Mouse (Mus musculus) urinary bladder, postnatal 4 days (tissue): ENCODE data around the gene Glt28d2.

Experiments used
- DNase-seq, 2 experiments: peaks; one replicate each; pipeline ENCODE4 v3.0.0; 2021 to 2022; ENCODE audit warnings: low spot score in 2 of 2

Glt28d2 gene

GRCm38 (mm10) chr3:85878911-85879310, 8.4 kb downstream of the Glt28d2 start:
- no peak for DNase-seq

- no peak for DNase-seq
Measured at GRCm38 (mm10) chr3:85863996-85864395, 23.3 kb downstream of the Glt28d2 start.

- no peak for DNase-seq
Measured at GRCm38 (mm10) chr3:85862886-85863285, 24.4 kb downstream of the Glt28d2 start.

- no peak for DNase-seq
Measured at GRCm38 (mm10) chr3:85860996-85861395, 26.3 kb downstream of the Glt28d2 start.

GRCm38 (mm10) chr3:85859311-85859710, 28.0 kb downstream of the Glt28d2 start:
- no peak for DNase-seq

- no peak for DNase-seq
Measured at GRCm38 (mm10) chr3:85858140-85859135, 28.9 kb downstream of the Glt28d2 start.

- DNase-seq, result no peak
Measured at GRCm38 (mm10) chr3:85857083-85857482, 30.2 kb downstream of the Glt28d2 start.

GRCm38 (mm10) chr3:85855947-85856346, 31.4 kb downstream of the Glt28d2 start:
- no peak for DNase-seq

- no peak for DNase-seq
Measured at GRCm38 (mm10) chr3:85855043-85855442, 32.3 kb downstream of the Glt28d2 start.

GRCm38 (mm10) chr3:85854143-85854542, 33.2 kb downstream of the Glt28d2 start:
- DNase-seq, result no peak

GRCm38 (mm10) chr3:85853715-85854114, 33.6 kb downstream of the Glt28d2 start:
- no peak for DNase-seq

GRCm38 (mm10) chr3:85850079-85850478, 37.2 kb downstream of the Glt28d2 start:
- no peak for DNase-seq

GRCm38 (mm10) chr3:85846316-85846715, 41.0 kb downstream of the Glt28d2 start:
- no peak for DNase-seq

GRCm38 (mm10) chr3:85845341-85845740, 42.0 kb downstream of the Glt28d2 start:
- DNase-seq, result no peak

GRCm38 (mm10) chr3:85842881-85843218, 44.5 kb downstream of the Glt28d2 start:
- no peak for DNase-seq

- no peak for DNase-seq
Measured at GRCm38 (mm10) chr3:85842177-85842880, 45.0 kb downstream of the Glt28d2 start.

GRCm38 (mm10) chr3:85841454-85842176, 45.7 kb downstream of the Glt28d2 start:
- no peak for DNase-seq

- no peak for DNase-seq
Measured at GRCm38 (mm10) chr3:85833627-85834026, 53.7 kb downstream of the Glt28d2 start.

- no peak for DNase-seq
Measured at GRCm38 (mm10) chr3:85832490-85833155, 54.7 kb downstream of the Glt28d2 start.

GRCm38 (mm10) chr3:85831785-85832184, 55.5 kb downstream of the Glt28d2 start:
- DNase-seq, result no peak

- DNase-seq, result no peak
Measured at GRCm38 (mm10) chr3:85829047-85829446, 58.3 kb downstream of the Glt28d2 start.

- no peak for DNase-seq
Measured at GRCm38 (mm10) chr3:85827815-85828214, 59.5 kb downstream of the Glt28d2 start.
